Mouse (Mus musculus) hindbrain, postnatal 0 days (tissue): ENCODE measurements around the gene Mtmr2. TPM values are rescaled to one million over a fixed set of nuclear protein-coding genes. Genes with fewer than 3 reads are reported as not detected.
"Not testable (repeated sequence)": the region's sequence is repeated elsewhere in the genome, so short reads cannot be mapped to it uniquely, and the experiment has no call there.

Source experiments
- ATAC-seq: fragments of 200-750 bp; cut with Nextera tagmentation; 2 replicates; pipeline ENCODE4 v1.8.0; 2017; ENCODE audit warnings: mild to moderate bottlenecking, moderate TSS enrichment, moderate library complexity
- DNase-seq: peaks from one replicate; pipeline ENCODE4 v3.0.0-alpha.2; 2015; ENCODE audit warnings: low spot score
- H3K27ac ChIP-seq: fragments of 300-500 bp; sonication (generic); 2 replicates; pipeline ENCODE4 v1.5.1; 2014; ENCODE audit warnings: mild to moderate bottlenecking
- H3K27me3 ChIP-seq: fragments of 300-500 bp; sonication (generic); 2 replicates; pipeline ENCODE4 v1.6.1; 2014; ENCODE audit warnings: low read length, mixed read lengths; ENCODE audit not compliant: insufficient read depth
- H3K36me3 ChIP-seq: fragments of 300-500 bp; sonication (generic); 2 replicates; pipeline ENCODE4 v1.6.1; 2014; ENCODE audit warnings: low read length, mixed read lengths; ENCODE audit not compliant: insufficient read depth
- H3K4me1 ChIP-seq: fragments of 300-500 bp; sonication (generic); 2 replicates; pipeline ENCODE4 v1.6.1; 2014; ENCODE audit warnings: antibody characterized with exemption, low read length, mixed read lengths; ENCODE audit not compliant: insufficient read depth
- H3K4me2 ChIP-seq: fragments of 300-500 bp; sonication (generic); 2 replicates; pipeline ENCODE4 v1.6.1; 2014; ENCODE audit warnings: low read depth, mild to moderate bottlenecking, low read length, moderate library complexity, mixed read lengths
- H3K4me3 ChIP-seq: fragments of 300-500 bp; sonication (generic); 2 replicates; pipeline ENCODE4 v1.5.1; 2014; ENCODE audit warnings: low read length
- H3K9ac ChIP-seq: fragments of 300-500 bp; sonication (generic); replicated peaks from 2 replicates; pipeline ENCODE4 v1.6.1; 2014; ENCODE audit warnings: mild to moderate bottlenecking, low read length, moderate library complexity, mixed read lengths
- H3K9me3 ChIP-seq: fragments of 300-500 bp; sonication (generic); 2 replicates; pipeline ENCODE4 v1.6.1; 2016; ENCODE audit warnings: low read length, mixed read lengths
- CTCF ChIP-seq: IDR thresholded peaks from 2 replicates; pipeline ENCODE4 v1.5.1; 2016; ENCODE audit warnings: antibody characterized with exemption, control low read depth, low read depth
- WGBS: fragments of 180-500 bp; shearing (Covaris S2); extraction: QIAGEN DNeasy Blood & Tissue Kit; methylation state at CpG from one replicate; pipeline ENCODE4 v1.1.7; 2014; 5-methylcytosine and 5-hydroxymethylcytosine counted together
- polyA plus RNA-seq: library from polyadenylated mRNA; unstranded; fragments of >200 nt; fragmentation: Nextera tagmentation; extraction: Ambion mirVana; gene quantifications from 2 replicates; pipeline ENCODE4 v1.2.1, GENCODE M21; 2015
- total RNA-seq: library from RNA; depleted of rRNA; stranded (reverse); fragments of >200 nt; gene quantifications from 2 replicates; pipeline ENCODE4 v1.2.3, GENCODE M21; 2014

Gene Mtmr2
- total and polyA plus RNA-seq, 2 experiments from 2014 or later: 40.8 to 53.8 TPM

DNA sequence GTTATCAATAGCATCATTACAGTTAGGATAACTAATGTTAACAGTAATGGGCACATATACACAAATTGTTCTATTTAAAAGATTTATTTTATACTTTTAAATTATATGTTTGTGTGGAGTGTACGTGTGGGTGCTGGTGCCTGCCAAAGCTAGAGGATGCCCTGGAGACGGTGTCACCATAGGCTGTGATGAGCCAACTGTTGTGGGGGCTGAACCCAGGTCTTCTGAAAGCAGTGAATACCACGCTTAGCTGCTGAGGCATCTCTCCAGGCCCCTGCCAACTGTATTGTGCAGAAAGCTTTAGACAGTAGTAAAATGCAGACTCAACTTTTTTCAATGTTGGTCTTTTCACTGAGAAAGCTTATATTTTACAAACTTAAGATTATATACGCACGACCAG is 38.8 kb upstream of the Mtmr2 start:
- peaks cover 6% of the 10 kb centered on the region; the same call in 1 of the 2 replicates for H3K36me3 ChIP-seq
- WGBS: 74% methylated on average over 5 of the region's 5 CpGs
- H3K4me3 ChIP-seq: no peak overlapping the region
- H3K27me3 ChIP-seq: no peaks in the 10 kb centered on the region
- H3K4me1 ChIP-seq: no peaks in the 10 kb centered on the region
- DNase-seq (no peak), ATAC-seq (no peak)
- no peak for TF ChIP-seq CTCF
- no peak overlapping the region for H3K9ac ChIP-seq
- H3K27ac ChIP-seq: no peak overlapping the region
- no peaks in the 10 kb centered on the region for H3K9me3 ChIP-seq
- H3K4me2 ChIP-seq: no peak overlapping the region

DNA sequence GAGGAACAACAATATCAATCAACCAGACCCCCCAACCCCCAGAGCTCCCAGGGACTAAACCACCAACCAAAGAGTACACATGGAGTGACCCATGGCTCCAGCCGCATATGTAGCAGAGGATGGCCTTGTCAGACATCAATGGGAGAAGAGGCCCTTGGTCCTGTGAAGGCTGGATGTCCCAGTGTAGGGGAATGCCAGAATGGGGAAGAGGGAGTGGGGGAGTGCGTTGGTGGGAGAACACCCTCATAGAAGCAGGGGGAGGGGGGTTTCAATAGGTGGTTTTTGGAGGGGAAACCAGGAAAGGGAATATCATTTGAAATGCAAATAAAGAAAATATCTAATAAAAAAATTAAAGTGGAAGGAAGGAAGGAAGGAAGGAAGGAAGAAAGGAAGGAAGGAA is 32.3 kb upstream of the Mtmr2 start:
- ATAC-seq, H3K36me3 ChIP-seq, DNase-seq, H3K27ac ChIP-seq, H3K4me1 ChIP-seq, H3K9ac ChIP-seq, H3K27me3 ChIP-seq, H3K4me3 ChIP-seq, H3K9me3 ChIP-seq: not testable (repeated sequence)
- H3K4me2 ChIP-seq: 0 out of 2 replicates have a peak overlapping the region, but pooled peaks have one; percentile 16
- WGBS: 76% methylated on average over 2 of the region's 2 CpGs

DNA sequence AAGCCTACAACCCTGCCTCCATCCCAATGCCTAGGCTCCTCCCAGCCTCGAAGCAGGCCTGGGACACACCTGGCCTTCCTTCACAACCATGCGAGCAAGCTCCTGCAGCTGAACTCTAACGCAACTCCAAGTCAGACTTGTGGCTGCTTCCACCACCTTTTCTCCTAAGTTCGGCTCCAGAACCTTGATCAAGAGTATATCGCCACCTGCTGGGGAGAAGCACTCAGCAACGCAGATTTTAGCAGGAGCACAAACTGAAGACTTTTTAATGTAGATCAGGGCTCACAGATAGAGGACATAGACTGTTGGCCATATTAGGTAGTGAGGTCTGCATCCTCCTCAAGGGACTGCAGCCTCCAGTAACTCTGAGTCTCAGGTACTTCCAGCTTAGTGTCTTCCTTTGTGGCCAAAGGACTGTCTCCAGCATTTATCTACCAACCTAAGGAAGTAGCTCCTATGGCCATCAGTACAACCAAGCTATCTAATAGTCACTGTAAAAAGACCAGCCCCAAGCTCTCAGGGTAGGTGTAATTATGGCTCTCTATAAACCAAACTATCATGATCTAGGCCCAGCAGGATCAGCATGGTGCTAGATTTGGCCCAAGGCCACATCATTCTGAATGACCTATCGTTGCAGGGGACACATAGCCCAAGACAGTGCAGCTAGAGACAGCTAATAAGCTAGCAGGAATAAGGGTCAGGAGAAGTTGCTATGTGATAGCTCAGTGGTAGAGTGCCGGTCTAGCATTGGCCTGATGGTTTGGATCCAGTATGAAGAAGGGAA is 31.7 kb upstream of the Mtmr2 start:
- H3K27ac ChIP-seq: no peak overlapping the region
- no peaks in the 10 kb centered on the region for H3K36me3 ChIP-seq
- DNase-seq: peak; percentile 95
- ATAC-seq: peak; percentile 64; the same call in 1 of the 2 replicates
- 0 out of 2 replicates have a peak overlapping the region, but pooled peaks have one; percentile 16 for H3K4me2 ChIP-seq
- H3K9me3 ChIP-seq: no peaks in the 10 kb centered on the region
- H3K9ac ChIP-seq: no peak overlapping the region
- no peaks in the 10 kb centered on the region for H3K27me3 ChIP-seq
- peak; percentile 95 for TF ChIP-seq CTCF
- no peaks in the 10 kb centered on the region for H3K4me1 ChIP-seq
- no peak overlapping the region for H3K4me3 ChIP-seq
- WGBS: 24% methylated on average over 8 of the region's 8 CpGs

DNA sequence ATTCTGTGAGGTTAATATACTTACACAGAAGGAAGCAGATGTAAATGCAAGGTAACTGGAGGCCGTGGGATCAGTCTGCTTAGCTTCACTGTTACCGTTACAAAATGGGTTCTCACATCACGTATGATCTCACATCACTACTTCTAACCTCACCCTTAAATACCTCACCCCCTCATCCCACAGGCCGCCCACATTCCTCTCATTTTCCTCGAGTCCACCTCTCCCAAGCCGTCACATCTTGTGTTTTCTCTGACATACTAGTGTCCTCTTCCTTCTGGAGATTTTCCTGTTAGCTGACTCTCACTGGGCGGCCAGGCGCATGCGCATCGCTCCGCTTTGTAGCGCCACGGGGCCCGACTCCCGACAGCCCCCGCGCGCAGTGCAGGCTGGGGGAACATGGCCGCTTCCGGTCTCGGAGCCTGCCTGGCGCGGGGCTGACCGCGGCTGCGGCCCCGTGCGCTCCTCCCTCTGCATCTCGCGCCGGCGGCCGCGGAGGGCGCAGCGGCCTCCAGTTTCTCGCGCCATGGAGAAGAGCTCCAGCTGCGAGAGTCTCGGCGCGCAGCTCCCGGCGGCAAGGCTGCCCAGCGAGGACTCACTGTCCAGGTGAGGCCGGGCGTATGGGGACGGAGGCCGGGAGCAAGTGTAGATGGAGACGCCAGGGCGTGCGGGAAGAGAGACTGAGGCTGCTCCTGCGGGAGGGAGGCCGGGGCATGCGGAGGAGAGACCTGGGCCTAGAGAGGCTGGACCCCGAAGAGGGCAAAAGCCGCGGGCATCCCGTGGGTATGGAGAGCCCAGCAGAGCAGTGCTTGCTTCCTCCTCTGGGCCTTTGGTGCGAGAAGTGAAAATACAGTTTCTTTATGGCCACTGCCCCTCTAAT is 826 bp downstream of the Mtmr2 start:
- H3K27me3 ChIP-seq: no peaks in the 10 kb centered on the region
- TF ChIP-seq CTCF: no peak
- peaks cover 13% of the 10 kb centered on the region for H3K4me1 ChIP-seq
- peak overlapping the region; percentile 63 for H3K4me2 ChIP-seq
- peak overlapping the region; percentile 98 for H3K9ac ChIP-seq
- under 1% methylated on average over 60 of the region's 60 CpGs for WGBS
- peak; percentile 99 for ATAC-seq
- H3K36me3 ChIP-seq: no peaks in the 10 kb centered on the region
- no peaks in the 10 kb centered on the region for H3K9me3 ChIP-seq
- peak overlapping the region; percentile 92 for H3K4me3 ChIP-seq
- H3K27ac ChIP-seq: peak overlapping the region; percentile 93
- peak; percentile 97 for DNase-seq

DNA sequence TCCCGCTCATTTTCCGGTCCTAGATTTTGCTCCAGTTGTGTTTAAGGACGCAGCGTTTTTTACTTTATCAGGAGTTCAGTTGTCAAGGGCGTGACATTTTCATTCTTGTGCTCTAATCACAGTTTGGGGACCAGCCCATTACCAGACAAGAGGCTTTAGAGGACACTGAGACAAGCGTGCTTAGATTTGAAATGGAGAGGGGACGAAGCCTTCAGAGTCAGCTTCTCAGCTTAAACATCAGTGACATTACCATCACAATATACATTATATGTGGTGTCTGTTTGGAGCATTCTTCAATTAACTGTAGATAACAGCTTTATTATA is 1.4 kb downstream of the Mtmr2 start:
- Histone ChIP-seq H3K27ac (peak overlapping the region; percentile 93), H3K9me3 (no peaks in the 10 kb centered on the region), H3K4me3 (peak overlapping the region; percentile 92), H3K36me3 (no peaks in the 10 kb centered on the region), H3K4me2 (peak overlapping the region; percentile 63), H3K4me1 (peaks cover 13% of the 10 kb centered on the region), H3K9ac (peak overlapping the region; percentile 98), H3K27me3 (no peaks in the 10 kb centered on the region)
- 5% methylated on average over 7 of the region's 7 CpGs for WGBS
- no peak for TF ChIP-seq CTCF
- ATAC-seq (no peak), DNase-seq (no peak)

DNA sequence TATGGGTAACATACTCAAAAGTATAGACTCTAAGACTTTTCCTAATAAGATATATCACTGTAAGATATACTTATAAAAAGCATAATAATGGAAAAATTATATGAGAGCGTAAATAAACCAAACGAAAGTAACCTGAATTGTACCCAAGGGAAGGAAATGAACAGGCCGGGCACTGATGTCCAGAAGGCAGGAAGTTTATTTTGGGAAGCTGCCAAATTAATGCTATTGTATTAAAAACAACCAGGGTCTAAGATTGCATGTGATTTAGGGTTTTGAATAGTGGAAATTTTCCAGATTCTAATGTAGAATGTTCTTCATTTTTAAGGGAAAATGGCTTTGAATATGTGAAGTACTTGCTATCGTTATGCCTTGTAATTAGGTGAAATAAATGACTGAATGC is 4.3 kb downstream of the Mtmr2 start:
- no peak for ATAC-seq
- no peak for DNase-seq
- Histone ChIP-seq H3K9ac (no peak overlapping the region), H3K36me3 (no peaks in the 10 kb centered on the region), H3K9me3 (no peaks in the 10 kb centered on the region), H3K27me3 (no peaks in the 10 kb centered on the region), H3K27ac (no peak overlapping the region), H3K4me2 (no peak overlapping the region), H3K4me1 (peaks cover 13% of the 10 kb centered on the region), H3K4me3 (no peak overlapping the region)
- no peak for TF ChIP-seq CTCF
- WGBS: 76% methylated on average over 4 of the region's 4 CpGs
